Mouse (Mus musculus): ENCODE data around the gene Ydjc. TPM values are rescaled to one million over a fixed set of nuclear protein-coding genes. Genes with fewer than 3 reads are reported as not detected.

Ydjc gene
- polyA plus RNA-seq, 1 experiment from 2014 or later = 9.1 TPM

- H3K36me3 ChIP-seq (ENCODE audit: control insufficient read depth, insufficient read depth, low read length) = peaks cover 16% of the 10 kb centered on the region; the same call in 1 of the 2 replicates
- WGBS = 92% methylated on average over 3 of the region's 3 CpGs
- H3K27ac ChIP-seq (ENCODE audit: low read depth, low read length) = no peak overlapping the region
- no peaks in the 10 kb centered on the region for H3K4me1 ChIP-seq (ENCODE audit: control insufficient read depth, insufficient read depth, low read length)
- H3K9ac ChIP-seq (ENCODE audit: low read depth, low read length) = no peak overlapping the region
- H3K4me3 ChIP-seq (ENCODE audit: low read length) = no peak overlapping the region
- H3K27me3 ChIP-seq (ENCODE audit: control insufficient read depth, insufficient read depth, low read length) = no peaks in the 10 kb centered on the region
- no peak for ATAC-seq (ENCODE audit: low FRiP score, low TSS enrichment)
- H3K9me3 ChIP-seq (ENCODE audit: control insufficient read depth, low read length) = no peaks in the 10 kb centered on the region
- H3K4me2 ChIP-seq (replicated peaks; ENCODE audit: low read depth, low read length) = no peak overlapping the region
Measured at GRCm38 (mm10) chr16:17179706-17180105, 35.3 kb downstream of the Ydjc start.

- no peaks in the 10 kb centered on the region for H3K9me3 ChIP-seq (ENCODE audit: control insufficient read depth, low read length)
- H3K27ac ChIP-seq (ENCODE audit: low read depth, low read length) = no peak overlapping the region
- H3K4me2 ChIP-seq (replicated peaks; ENCODE audit: low read depth, low read length) = no peak overlapping the region
- H3K36me3 ChIP-seq (ENCODE audit: control insufficient read depth, insufficient read depth, low read length) = peaks cover 7% of the 10 kb centered on the region
- H3K27me3 ChIP-seq (ENCODE audit: control insufficient read depth, insufficient read depth, low read length) = no peaks in the 10 kb centered on the region
- H3K9ac ChIP-seq (ENCODE audit: low read depth, low read length) = no peak overlapping the region
- ATAC-seq (ENCODE audit: low FRiP score, low TSS enrichment) = no peak
- 82% methylated on average over 4 of the region's 4 CpGs for WGBS
- H3K4me3 ChIP-seq (ENCODE audit: low read length) = no peak overlapping the region
- H3K4me1 ChIP-seq (ENCODE audit: control insufficient read depth, insufficient read depth, low read length) = no peaks in the 10 kb centered on the region
Measured at GRCm38 (mm10) chr16:17181382-17181781, 37.0 kb downstream of the Ydjc start.

GRCm38 (mm10) chr16:17182136-17182535 is 37.7 kb downstream of the Ydjc start:
- ATAC-seq (ENCODE audit: low FRiP score, low TSS enrichment) = no peak
- Histone ChIP-seq H3K27me3 (ENCODE audit: control insufficient read depth, insufficient read depth, low read length) (no peaks in the 10 kb centered on the region), H3K4me3 (ENCODE audit: low read length) (no peak overlapping the region), H3K9ac (ENCODE audit: low read depth, low read length) (no peak overlapping the region), H3K36me3 (ENCODE audit: control insufficient read depth, insufficient read depth, low read length) (peaks cover 11% of the 10 kb centered on the region), H3K9me3 (ENCODE audit: control insufficient read depth, low read length) (no peaks in the 10 kb centered on the region), H3K27ac (ENCODE audit: low read depth, low read length) (no peak overlapping the region), H3K4me1 (ENCODE audit: control insufficient read depth, insufficient read depth, low read length) (no peaks in the 10 kb centered on the region), H3K4me2 (replicated peaks; ENCODE audit: low read depth, low read length) (no peak overlapping the region)
- 75% methylated on average over 2 of the region's 2 CpGs for WGBS

- no peaks in the 10 kb centered on the region for H3K9me3 ChIP-seq (ENCODE audit: control insufficient read depth, low read length)
- ATAC-seq (ENCODE audit: low FRiP score, low TSS enrichment) = no peak
- no peaks in the 10 kb centered on the region for H3K27me3 ChIP-seq (ENCODE audit: control insufficient read depth, insufficient read depth, low read length)
- WGBS = 84% methylated on average over 3 of the region's 3 CpGs
- no peak overlapping the region for H3K9ac ChIP-seq (ENCODE audit: low read depth, low read length)
- no peak overlapping the region for H3K4me3 ChIP-seq (ENCODE audit: low read length)
- H3K4me1 ChIP-seq (ENCODE audit: control insufficient read depth, insufficient read depth, low read length) = no peaks in the 10 kb centered on the region
- no peak overlapping the region for H3K4me2 ChIP-seq (replicated peaks; ENCODE audit: low read depth, low read length)
- H3K27ac ChIP-seq (ENCODE audit: low read depth, low read length) = no peak overlapping the region
- peaks cover 11% of the 10 kb centered on the region for H3K36me3 ChIP-seq (ENCODE audit: control insufficient read depth, insufficient read depth, low read length)
Measured at GRCm38 (mm10) chr16:17183003-17183402, 38.6 kb downstream of the Ydjc start.

GRCm38 (mm10) chr16:17185475-17185874 is 41.1 kb downstream of the Ydjc start:
- H3K4me3 ChIP-seq (ENCODE audit: low read length) = no peak overlapping the region
- ATAC-seq (ENCODE audit: low FRiP score, low TSS enrichment) = no peak
- no peaks in the 10 kb centered on the region for H3K4me1 ChIP-seq (ENCODE audit: control insufficient read depth, insufficient read depth, low read length)

GRCm38 (mm10) chr16:17193823-17194222 is 49.4 kb downstream of the Ydjc start:
- H3K4me1 ChIP-seq (ENCODE audit: control insufficient read depth, insufficient read depth, low read length) = no peaks in the 10 kb centered on the region
- no peak overlapping the region for H3K9ac ChIP-seq (ENCODE audit: low read depth, low read length)
- no peaks in the 10 kb centered on the region for H3K27me3 ChIP-seq (ENCODE audit: control insufficient read depth, insufficient read depth, low read length)
- 0 out of 2 replicates have a peak, but pooled peaks cover 2% of the 10 kb centered on the region for H3K36me3 ChIP-seq (ENCODE audit: control insufficient read depth, insufficient read depth, low read length)
- WGBS = 95% methylated on average over 4 of the region's 4 CpGs
- no peak for ATAC-seq (ENCODE audit: low FRiP score, low TSS enrichment)
- H3K4me2 ChIP-seq (replicated peaks; ENCODE audit: low read depth, low read length) = no peak overlapping the region
- H3K27ac ChIP-seq (ENCODE audit: low read depth, low read length) = no peak overlapping the region
- H3K9me3 ChIP-seq (ENCODE audit: control insufficient read depth, low read length) = no peaks in the 10 kb centered on the region
- no peak overlapping the region for H3K4me3 ChIP-seq (ENCODE audit: low read length)

More at GRCm38 (mm10) chr16:17185475-17185874, 41.1 kb downstream of the Ydjc start:
- Histone ChIP-seq H3K4me2 (replicated peaks; ENCODE audit: low read depth, low read length) (no peak overlapping the region), H3K9ac (ENCODE audit: low read depth, low read length) (no peak overlapping the region), H3K27ac (ENCODE audit: low read depth, low read length) (no peak overlapping the region), H3K9me3 (ENCODE audit: control insufficient read depth, low read length) (no peaks in the 10 kb centered on the region), H3K27me3 (ENCODE audit: control insufficient read depth, insufficient read depth, low read length) (no peaks in the 10 kb centered on the region), H3K36me3 (ENCODE audit: control insufficient read depth, insufficient read depth, low read length) (peaks cover 11% of the 10 kb centered on the region)

GRCm38 (mm10) chr16:17200121-17200952 is 55.9 kb downstream of the Ydjc start:
- Histone ChIP-seq H3K4me2 (replicated peaks; ENCODE audit: low read depth, low read length) (peak overlapping the region; percentile 63), H3K9ac (ENCODE audit: low read depth, low read length) (peak overlapping the region; percentile 98), H3K9me3 (ENCODE audit: control insufficient read depth, low read length) (no peaks in the 10 kb centered on the region), H3K27me3 (ENCODE audit: control insufficient read depth, insufficient read depth, low read length) (no peaks in the 10 kb centered on the region), H3K27ac (ENCODE audit: low read depth, low read length) (no peak overlapping the region), H3K4me3 (ENCODE audit: low read length) (peak overlapping the region; percentile 87), H3K36me3 (ENCODE audit: control insufficient read depth, insufficient read depth, low read length) (0 out of 2 replicates have a peak, but pooled peaks cover 2% of the 10 kb centered on the region), H3K4me1 (ENCODE audit: control insufficient read depth, insufficient read depth, low read length) (peaks cover 8% of the 10 kb centered on the region)
- WGBS = 5% methylated on average over 24 of the region's 24 CpGs
- ATAC-seq (ENCODE audit: low FRiP score, low TSS enrichment) = no peak

GRCm38 (mm10) chr16:17200953-17201707 is 56.7 kb downstream of the Ydjc start:
- H3K27ac ChIP-seq (ENCODE audit: low read depth, low read length) = peak overlapping the region; percentile 51; the same call in 1 of the 2 replicates
- WGBS = under 1% methylated on average over 71 of the region's 72 CpGs
- H3K4me1 ChIP-seq (ENCODE audit: control insufficient read depth, insufficient read depth, low read length) = peaks cover 8% of the 10 kb centered on the region
- no peaks in the 10 kb centered on the region for H3K9me3 ChIP-seq (ENCODE audit: control insufficient read depth, low read length)
- peak overlapping the region; percentile 87 for H3K4me3 ChIP-seq (ENCODE audit: low read length)
- no peaks in the 10 kb centered on the region; the same call in 1 of the 2 replicates for H3K27me3 ChIP-seq (ENCODE audit: control insufficient read depth, insufficient read depth, low read length)
- H3K4me2 ChIP-seq (replicated peaks; ENCODE audit: low read depth, low read length) = peak overlapping the region; percentile 63
- 0 out of 2 replicates have a peak, but pooled peaks cover 2% of the 10 kb centered on the region for H3K36me3 ChIP-seq (ENCODE audit: control insufficient read depth, insufficient read depth, low read length)
- peak; percentile 89 for ATAC-seq (ENCODE audit: low FRiP score, low TSS enrichment)
- peak overlapping the region; percentile 98 for H3K9ac ChIP-seq (ENCODE audit: low read depth, low read length)

Measured in kidney, embryonic 14.5 days (tissue).